Mouse (Mus musculus) spleen, adult 2 months (tissue): ENCODE measurements around the gene Brat1. TPM values are rescaled to one million over a fixed set of nuclear protein-coding genes. Genes with fewer than 3 reads are reported as not detected.

ENCODE experiments used
- DNase-seq, 2 experiments: peaks; one replicate each; pipeline versions ENCODE4 v3.0.0 to v3.0.0-alpha.2; 2012 to 2021; ENCODE audit warnings: low spot score in 2 of 2, low read depth in 1 of 2
- H3K27ac ChIP-seq: fragments of 200-500 bp; 2 replicates; pipeline ENCODE4 v1.5.1; 2012; ENCODE audit warnings: low read length, inconsistent platforms; ENCODE audit not compliant: insufficient read depth
- H3K27me3 ChIP-seq: fragments of 200-500 bp; 2 replicates; pipeline ENCODE4 v1.6.1; 2012; ENCODE audit warnings: mild to moderate bottlenecking, moderate library complexity, low read length, inconsistent platforms; ENCODE audit not compliant: control insufficient read depth, insufficient read depth
- H3K36me3 ChIP-seq: fragments of 200-500 bp; 2 replicates; pipeline ENCODE4 v1.6.1; 2012; ENCODE audit warnings: mild to moderate bottlenecking, low read length, inconsistent platforms; ENCODE audit not compliant: control insufficient read depth, insufficient read depth
- H3K4me1 ChIP-seq: fragments of 200-500 bp; 2 replicates; pipeline ENCODE4 v1.6.1; 2011; ENCODE audit warnings: inconsistent platforms; ENCODE audit not compliant: control insufficient read depth, insufficient read depth, insufficient read length
- H3K4me3 ChIP-seq: fragments of 200-500 bp; 2 replicates; pipeline ENCODE4 v1.5.1; 2011; ENCODE audit warnings: mild to moderate bottlenecking, inconsistent platforms; ENCODE audit not compliant: insufficient read depth, insufficient read length; ENCODE audit errors: extremely low read depth
- CTCF ChIP-seq: fragments of 200-500 bp; IDR thresholded peaks from 2 replicates; pipeline ENCODE4 v1.5.1; 2011; ENCODE audit warnings: mild to moderate bottlenecking, inconsistent platforms; ENCODE audit not compliant: insufficient read depth, insufficient read length, insufficient replicate concordance; ENCODE audit errors: extremely low read depth
- POLR2A ChIP-seq: fragments of 200-500 bp; IDR thresholded peaks from 2 replicates; pipeline ENCODE4 v1.6.1; 2011; ENCODE audit warnings: low read depth, low read length, inconsistent platforms
- WGBS: fragments of 180-500 bp; shearing (Covaris S2); methylation state at CpG from one replicate; pipeline ENCODE4 v1.1.7; 2018; 5-methylcytosine and 5-hydroxymethylcytosine counted together
- polyA plus RNA-seq: library from polyadenylated mRNA; depleted of rRNA; stranded (reverse); fragments of >200 nt; gene quantifications from 2 replicates; pipeline ENCODE4 v1.2.3, GENCODE M21; 2012

Brat1 gene
- polyA plus RNA-seq, 1 experiment = 28.3 TPM

DNA sequence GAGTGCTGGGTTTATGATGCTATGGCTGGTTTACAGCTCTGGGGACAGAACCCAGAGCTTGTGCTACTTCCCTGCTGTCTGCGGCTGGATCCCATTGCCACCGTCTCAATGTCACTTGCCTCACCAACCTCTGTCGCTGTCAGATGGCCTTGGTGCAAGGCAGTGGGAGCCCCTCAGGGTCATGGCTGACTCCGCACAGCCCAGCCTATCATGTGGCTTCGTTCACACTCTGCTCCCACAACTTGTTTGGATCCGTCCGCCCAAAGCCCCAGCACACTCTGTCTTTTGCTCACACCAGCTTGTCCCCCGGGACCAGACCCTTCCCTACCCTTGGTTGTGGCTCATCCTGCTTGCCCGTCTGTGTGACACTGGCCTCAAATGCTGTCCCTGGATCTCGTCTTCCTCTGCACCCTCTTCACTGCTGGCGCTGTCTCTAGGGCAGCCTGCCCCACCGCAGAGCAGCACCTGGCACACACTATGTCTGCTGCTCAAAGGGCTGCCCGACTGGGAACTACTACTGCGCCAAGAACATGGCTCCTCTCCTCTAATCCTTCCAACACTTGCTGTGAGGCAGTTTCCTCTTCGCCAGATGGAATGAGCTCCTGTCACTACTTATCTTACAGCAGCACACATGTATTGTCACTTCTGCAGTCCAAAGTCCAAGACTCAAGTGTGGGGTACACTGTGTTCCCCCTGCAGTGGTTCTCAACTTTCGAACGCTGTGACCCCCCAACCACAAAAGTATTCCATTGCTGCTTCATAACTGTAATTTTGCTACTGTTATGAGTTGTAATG lies 22.3 kb downstream of the Brat1 start:
- Histone ChIP-seq H3K4me3 (no peak overlapping the region), H3K27me3 (no peaks in the 10 kb centered on the region), H3K36me3 (no peaks in the 10 kb centered on the region), H3K4me1 (peaks cover 10% of the 10 kb centered on the region; the same call in 1 of the 2 replicates), H3K27ac (no peak overlapping the region)
- TF ChIP-seq CTCF = no peak
- TF ChIP-seq POLR2A = no peak
- 85% methylated on average over 17 of the region's 17 CpGs for WGBS
- DNase-seq = no peak

GRCm38 (mm10) chr5:140731040-140731797 lies 26.4 kb downstream of the Brat1 start:
- TF ChIP-seq POLR2A (no peak), CTCF (no peak)
- DNase-seq = peak; percentile 31 to 52
- peak overlapping the region; percentile 63 for H3K27ac ChIP-seq
- H3K4me1 ChIP-seq = peaks cover 29% of the 10 kb centered on the region
- H3K4me3 ChIP-seq = no peak overlapping the region
- H3K36me3 ChIP-seq = no peaks in the 10 kb centered on the region
- H3K27me3 ChIP-seq = no peaks in the 10 kb centered on the region
- 50% methylated on average over 11 of the region's 11 CpGs for WGBS

- 72% methylated on average over 4 of the region's 4 CpGs for WGBS
- peak in 1 of 2 experiments; percentile 25 for DNase-seq
- no peaks in the 10 kb centered on the region for H3K36me3 ChIP-seq
Measured at GRCm38 (mm10) chr5:140732195-140732594, 27.4 kb downstream of the Brat1 start.

GRCm38 (mm10) chr5:140733336-140733735 lies 28.5 kb downstream of the Brat1 start:
- WGBS = 5% methylated on average over 3 of the region's 3 CpGs
- no peak overlapping the region for H3K4me3 ChIP-seq
- TF ChIP-seq CTCF = no peak
- no peak for TF ChIP-seq POLR2A
- H3K27ac ChIP-seq = peak overlapping the region; percentile 88
- H3K27me3 ChIP-seq = no peaks in the 10 kb centered on the region
- H3K36me3 ChIP-seq = no peaks in the 10 kb centered on the region
- H3K4me1 ChIP-seq = peaks cover 37% of the 10 kb centered on the region
- peak; percentile 19 to 77 for DNase-seq

More at GRCm38 (mm10) chr5:140732195-140732594, 27.4 kb downstream of the Brat1 start:
- H3K27ac ChIP-seq = peak overlapping the region; percentile 67; the same call in 1 of the 2 replicates
- no peak for TF ChIP-seq CTCF
- TF ChIP-seq POLR2A = no peak
- no peak overlapping the region for H3K4me3 ChIP-seq
- no peaks in the 10 kb centered on the region for H3K27me3 ChIP-seq
- peaks cover 37% of the 10 kb centered on the region for H3K4me1 ChIP-seq

GRCm38 (mm10) chr5:140735297-140735696 lies 30.5 kb downstream of the Brat1 start:
- 3% methylated on average over 22 of the region's 22 CpGs for WGBS
- peak overlapping the region; percentile 53; the same call in 1 of the 2 replicates for H3K27ac ChIP-seq
- H3K4me1 ChIP-seq = peaks cover 37% of the 10 kb centered on the region
- peak; percentile 35 to 61 for DNase-seq
- TF ChIP-seq CTCF (no peak), POLR2A (no peak)
- H3K27me3 ChIP-seq = no peaks in the 10 kb centered on the region
- H3K36me3 ChIP-seq = no peaks in the 10 kb centered on the region
- H3K4me3 ChIP-seq = peak overlapping the region; percentile 56

- DNase-seq = peak in 1 of 2 experiments; percentile 31
- H3K27me3 ChIP-seq = no peaks in the 10 kb centered on the region
- peaks cover 32% of the 10 kb centered on the region for H3K4me1 ChIP-seq
- peak overlapping the region; percentile 56 for H3K4me3 ChIP-seq
- WGBS = 8% methylated on average over 13 of the region's 13 CpGs
- no peak for TF ChIP-seq CTCF
- TF ChIP-seq POLR2A = no peak
- no peaks in the 10 kb centered on the region for H3K36me3 ChIP-seq
- H3K27ac ChIP-seq = peak overlapping the region; percentile 53; the same call in 1 of the 2 replicates
Measured at GRCm38 (mm10) chr5:140736166-140736565, 31.4 kb downstream of the Brat1 start.
